In genomic region chr5:110809667-110810325, GRCm38 (mm10) we compare ENCODE assay signal across 7 mouse cellular contexts. TPM values are rescaled to one million over a fixed set of nuclear protein-coding genes. Genes with fewer than 3 reads are reported as not detected.
DNase-seq lines count a peak whose midpoint lies in the region; ATAC-seq lines count a peak whose summit lies in the region.

Gene Ulk1, minus strand, starts transcription at chr5:110810097.

- peak within 1 kb of the TSS; percentile 97 for H3K9ac ChIP-seq in embryonic facial prominence, embryonic 11.5 days (replicated peaks; ENCODE audit: low read length)
- H3K9ac ChIP-seq in limb, embryonic 11.5 days (ENCODE audit: low read length), result peak within 1 kb of the TSS; percentile 97
- H3K9ac ChIP-seq in midbrain, embryonic 14.5 days (replicated peaks; ENCODE audit: low read length), result peak within 1 kb of the TSS; percentile 99

- H3K4me2 ChIP-seq in embryonic facial prominence, embryonic 11.5 days (ENCODE audit: low read depth, low read length), result peak within 1 kb of the TSS; percentile 86
- peak within 1 kb of the TSS; percentile 99 for H3K4me2 ChIP-seq in limb, embryonic 11.5 days (ENCODE audit: low read depth, severe bottlenecking)
- peak within 1 kb of the TSS; percentile 98 for H3K4me2 ChIP-seq in midbrain, embryonic 14.5 days (ENCODE audit: low read length)

- under 1% methylated on average over 53 of the region's 80 CpGs for WGBS in embryonic facial prominence, embryonic 11.5 days
- under 1% methylated on average over 80 of the region's 80 CpGs for WGBS in limb, embryonic 11.5 days
- under 1% methylated on average over 77 of the region's 80 CpGs for WGBS in midbrain, embryonic 14.5 days

- H3K36me3 ChIP-seq in embryonic facial prominence, embryonic 11.5 days (replicated peaks; ENCODE audit: control insufficient read depth, insufficient read depth, low read depth, low read length), result peaks cover 3% of the 10 kb centered on the region; the same call in 1 of the 2 replicates
- H3K36me3 ChIP-seq in limb, embryonic 11.5 days (ENCODE audit: control insufficient read depth, insufficient read depth, low read length), result peaks cover 2% of the 10 kb centered on the region; the same call in 1 of the 2 replicates
- peaks cover 22% of the 10 kb centered on the region; the same call in 1 of the 2 replicates for H3K36me3 ChIP-seq in midbrain, embryonic 14.5 days (ENCODE audit: control insufficient read depth, insufficient read depth, low read length)

- no peaks in the 10 kb centered on the region for H3K9me3 ChIP-seq in embryonic facial prominence, embryonic 11.5 days (replicated peaks; ENCODE audit: control insufficient read depth, low read length)
- H3K9me3 ChIP-seq in limb, embryonic 11.5 days (ENCODE audit: control insufficient read depth, low read length), result no peaks in the 10 kb centered on the region
- no peaks in the 10 kb centered on the region for H3K9me3 ChIP-seq in midbrain, embryonic 14.5 days (ENCODE audit: control insufficient read depth, low read length)

- peak within 1 kb of the TSS; percentile 96 for H3K4me3 ChIP-seq in embryonic facial prominence, embryonic 11.5 days (ENCODE audit: low read depth, low read length)
- peak within 1 kb of the TSS; percentile 88 for H3K4me3 ChIP-seq in limb, embryonic 11.5 days (ENCODE audit: low read depth, low read length)
- H3K4me3 ChIP-seq in midbrain, embryonic 14.5 days (replicated peaks; ENCODE audit: low read depth, low read length), result peak within 1 kb of the TSS; percentile 84

- H3K27me3 ChIP-seq in embryonic facial prominence, embryonic 11.5 days (ENCODE audit: control insufficient read depth, insufficient read depth, low read length), result no peaks in the 10 kb centered on the region
- no peaks in the 10 kb centered on the region for H3K27me3 ChIP-seq in limb, embryonic 11.5 days (ENCODE audit: control insufficient read depth, insufficient read depth, low read length)
- H3K27me3 ChIP-seq in midbrain, embryonic 14.5 days (ENCODE audit: control insufficient read depth, insufficient read depth, low read length), result no peaks in the 10 kb centered on the region

- DNase-seq in adrenal gland, postnatal 14 days, result peak; percentile 100
- peak; percentile 100 for DNase-seq in embryonic facial prominence, embryonic 11.5 days (ENCODE audit: low spot score)
- peak; percentile 100 for DNase-seq in heart, adult 11 months
- DNase-seq in kidney, adult 18-20 months, result peak; percentile 100
- peak; percentile 98 for DNase-seq in limb, embryonic 11.5 days (ENCODE audit: low spot score)
- peak; percentile 99 for DNase-seq in midbrain, embryonic 14.5 days
- peak; percentile 100 for DNase-seq in spleen, adult 18-20 months

- H3K4me1 ChIP-seq in embryonic facial prominence, embryonic 11.5 days (ENCODE audit: control insufficient read depth, insufficient read depth, low read length), result peaks cover 5% of the 10 kb centered on the region
- H3K4me1 ChIP-seq in limb, embryonic 11.5 days (ENCODE audit: control insufficient read depth, insufficient read depth, low read length), result peaks cover 14% of the 10 kb centered on the region
- H3K4me1 ChIP-seq in midbrain, embryonic 14.5 days (ENCODE audit: control insufficient read depth, insufficient read depth, low read length), result peaks cover 30% of the 10 kb centered on the region

- peak; percentile 90 for ATAC-seq in embryonic facial prominence, embryonic 11.5 days (replicated peaks; ENCODE audit: insufficient number of reproducible peaks, low FRiP score, low TSS enrichment, low read depth)
- ATAC-seq in limb, embryonic 11.5 days (ENCODE audit: insufficient number of reproducible peaks, low FRiP score, low TSS enrichment, low read depth), result peak; percentile 95
- peak; percentile 97 for ATAC-seq in midbrain, embryonic 14.5 days (ENCODE audit: low FRiP score, low TSS enrichment)

- H3K27ac ChIP-seq in embryonic facial prominence, embryonic 11.5 days (replicated peaks; ENCODE audit: low read depth, low read length), result peak within 1 kb of the TSS; percentile 83
- H3K27ac ChIP-seq in limb, embryonic 11.5 days (replicated peaks; ENCODE audit: low read depth, low read length), result peak within 1 kb of the TSS; percentile 64
- H3K27ac ChIP-seq in midbrain, embryonic 14.5 days (replicated peaks; ENCODE audit: low read depth, low read length), result peak within 1 kb of the TSS; percentile 89

RNA-seq across cellular contexts. Expression of gene Ulk1, which starts in this region (rescaled TPM):
- total RNA-seq in adrenal gland, postnatal 14 days (2021), result 49.0 and 50.7 TPM in 2 replicates
- polyA plus RNA-seq in embryonic facial prominence, embryonic 11.5 days (2014; fragmentation: Nextera tagmentation; extraction: Ambion mirVana), result 27.4 and 29.2 TPM in 2 replicates
- polyA plus RNA-seq in limb, embryonic 11.5 days (2014; fragmentation: Nextera tagmentation; extraction: Ambion mirVana), result 37.8 and 42.2 TPM in 2 replicates
- polyA plus RNA-seq in midbrain, embryonic 14.5 days (2014; fragmentation: Nextera tagmentation; extraction: Ambion mirVana), result 59.0 and 66.0 TPM in 2 replicates

Comparison
In these comparisons a context has a peak if more than half of its experiments do, and no peak if none do; other contexts are left out.
1. Peak in every context shown above with its lines: DNase-seq, ATAC-seq, H3K4me3 ChIP-seq and H3K27ac ChIP-seq.